Mouse (Mus musculus) adrenal gland, adult (tissue): ENCODE results near the gene BC052040.

Experiments used
- DNase-seq, 2 experiments: peaks; one replicate each; pipeline ENCODE4 v3.0.0; 2022 to 2023; ENCODE audit warnings: low spot score in 1 of 2; ENCODE audit not compliant: inconsistent age in 2 of 2

The BC052040 gene

DNA sequence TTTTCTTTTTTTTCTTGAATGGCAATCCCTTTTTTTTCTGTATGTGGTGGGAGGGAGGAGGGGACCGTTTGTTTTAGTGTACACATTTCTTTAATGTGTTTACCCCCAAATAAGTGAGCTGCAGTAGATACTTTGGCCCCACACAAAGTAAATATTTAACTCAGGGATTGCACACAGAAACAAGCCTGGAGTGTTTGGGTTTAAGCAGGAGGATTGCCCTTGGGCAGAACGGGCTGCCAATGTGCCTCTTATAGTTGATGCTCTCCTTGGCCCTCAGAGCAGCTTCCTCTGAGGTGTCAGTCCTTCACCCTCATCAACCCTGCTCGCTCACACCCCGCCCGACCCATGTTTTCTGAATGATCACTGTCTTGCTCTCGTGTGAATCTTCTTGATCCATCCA, 177.0 kb downstream of the BC052040 start:
- no peak for DNase-seq

DNA sequence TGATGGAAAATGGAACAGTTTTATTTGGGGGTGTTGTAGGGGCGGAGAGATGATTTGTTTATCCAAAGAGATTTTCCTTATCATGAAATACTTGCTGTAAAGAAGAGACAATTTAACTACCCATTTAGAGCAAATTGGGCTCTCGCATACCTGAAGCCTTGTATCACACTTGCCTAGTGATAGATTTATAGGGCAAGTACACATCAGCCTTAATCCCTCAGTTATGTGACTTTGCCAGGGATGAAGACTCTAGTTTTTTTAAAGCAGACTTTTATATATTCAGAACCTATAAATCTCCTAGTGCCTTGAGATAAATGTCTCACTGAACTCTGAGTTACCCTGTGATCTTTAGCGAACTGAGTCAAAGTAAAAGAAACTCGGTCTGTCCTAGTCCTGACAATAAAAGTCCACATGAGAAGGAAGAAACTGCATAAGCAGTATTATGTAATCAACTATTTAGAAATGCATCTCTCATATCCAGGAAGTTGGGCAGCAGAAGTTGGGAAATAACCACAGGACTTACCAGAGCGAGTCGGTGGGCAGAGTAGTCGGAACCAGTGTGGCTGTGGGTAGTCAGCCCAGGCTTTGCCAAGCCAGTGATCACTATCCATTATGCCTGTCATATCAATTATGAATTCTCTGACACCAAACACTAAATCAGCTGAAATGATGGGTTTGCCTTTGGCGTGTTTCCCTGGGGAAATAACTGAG, 183.2 kb downstream of the BC052040 start:
- peak; percentile 28 to 74 for DNase-seq

DNA sequence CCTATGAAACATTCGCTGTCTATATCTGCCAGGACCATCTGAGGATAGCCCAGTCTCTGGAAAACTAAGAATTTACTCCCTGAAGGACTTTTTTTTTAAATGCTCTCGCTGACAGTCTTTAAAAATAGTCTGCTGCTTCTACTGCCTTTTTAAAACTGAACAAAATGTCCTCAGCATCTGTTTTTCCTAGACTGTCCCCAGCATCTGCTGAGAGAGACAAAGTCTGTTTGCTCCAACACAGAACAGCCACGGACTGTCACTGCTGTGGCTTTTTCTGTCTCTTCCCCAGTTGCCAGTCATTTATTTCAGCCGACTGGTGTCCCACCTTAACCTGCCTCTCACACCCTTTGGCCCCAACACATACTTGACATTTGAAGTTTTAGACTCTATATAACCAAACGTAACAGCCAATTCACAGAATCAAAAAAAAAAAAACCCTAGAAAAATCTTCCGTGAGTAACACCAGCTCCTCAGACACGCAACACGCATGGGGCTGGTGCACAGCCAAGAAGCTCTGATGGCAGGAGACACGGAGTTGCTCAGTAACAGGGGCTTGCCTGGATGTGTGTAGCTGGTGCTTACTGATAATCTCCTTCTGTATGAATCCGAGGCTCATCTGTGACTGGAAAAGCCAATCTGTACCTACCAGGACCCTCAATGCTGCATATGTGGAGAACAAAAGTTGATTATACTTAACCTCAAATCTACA, 188.2 kb downstream of the BC052040 start:
- DNase-seq: no peak

DNA sequence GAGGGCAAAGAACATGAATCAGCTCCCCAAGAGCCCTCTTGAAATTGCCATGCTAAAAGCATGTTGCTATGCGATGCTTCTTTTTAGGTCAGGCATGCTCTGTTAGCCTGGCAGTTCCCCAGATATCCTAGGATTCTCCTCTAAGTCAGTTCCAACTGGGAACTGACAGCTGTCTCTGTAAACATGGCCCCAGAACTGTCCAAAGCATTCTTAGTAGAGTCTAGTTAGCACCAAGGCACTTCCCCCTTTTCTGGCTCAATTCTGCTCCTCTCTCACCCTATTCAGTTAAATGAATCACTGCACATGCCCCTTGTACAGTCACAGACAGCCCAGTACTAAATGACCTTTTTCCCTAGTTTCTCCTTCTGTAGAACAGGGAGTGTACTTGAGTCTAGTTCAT, 191.2 kb downstream of the BC052040 start:
- DNase-seq: no peak

DNA sequence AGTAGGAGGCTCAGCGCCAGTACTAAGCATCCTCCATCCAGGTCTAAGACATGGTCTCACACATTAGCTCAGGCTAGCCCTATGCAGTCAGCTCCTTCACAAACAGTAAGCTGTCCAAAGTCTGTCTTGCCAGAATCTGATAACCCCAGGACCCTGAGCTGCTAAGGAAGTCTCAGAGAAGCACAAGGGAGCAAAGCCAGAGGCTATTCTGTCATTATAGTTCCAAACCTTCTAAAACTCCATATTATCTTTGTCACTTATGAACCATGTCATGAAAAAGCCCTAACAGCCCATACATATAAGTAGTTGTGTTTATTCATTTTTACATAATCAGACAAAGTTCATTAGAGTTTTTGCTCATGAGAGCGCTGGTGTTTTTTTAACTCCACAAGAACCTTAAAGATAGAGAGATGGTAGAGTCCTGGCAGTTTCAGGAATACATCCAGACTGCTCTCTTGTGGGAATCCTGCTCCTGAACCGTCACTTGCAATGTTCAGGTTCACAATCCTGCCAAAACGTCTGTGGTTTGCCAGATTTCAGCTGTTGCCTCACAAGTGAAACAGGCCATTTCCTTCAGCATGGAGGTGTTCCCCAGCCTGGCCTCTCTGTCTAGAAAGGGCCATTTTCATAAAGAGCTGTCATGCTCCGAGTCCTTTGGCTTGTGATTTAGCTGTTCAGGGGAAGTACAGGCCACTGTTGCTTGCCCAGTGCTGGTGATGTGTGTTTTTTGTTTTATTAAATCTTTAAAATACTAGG, 192.8 kb downstream of the BC052040 start:
- DNase-seq: no peak

DNA sequence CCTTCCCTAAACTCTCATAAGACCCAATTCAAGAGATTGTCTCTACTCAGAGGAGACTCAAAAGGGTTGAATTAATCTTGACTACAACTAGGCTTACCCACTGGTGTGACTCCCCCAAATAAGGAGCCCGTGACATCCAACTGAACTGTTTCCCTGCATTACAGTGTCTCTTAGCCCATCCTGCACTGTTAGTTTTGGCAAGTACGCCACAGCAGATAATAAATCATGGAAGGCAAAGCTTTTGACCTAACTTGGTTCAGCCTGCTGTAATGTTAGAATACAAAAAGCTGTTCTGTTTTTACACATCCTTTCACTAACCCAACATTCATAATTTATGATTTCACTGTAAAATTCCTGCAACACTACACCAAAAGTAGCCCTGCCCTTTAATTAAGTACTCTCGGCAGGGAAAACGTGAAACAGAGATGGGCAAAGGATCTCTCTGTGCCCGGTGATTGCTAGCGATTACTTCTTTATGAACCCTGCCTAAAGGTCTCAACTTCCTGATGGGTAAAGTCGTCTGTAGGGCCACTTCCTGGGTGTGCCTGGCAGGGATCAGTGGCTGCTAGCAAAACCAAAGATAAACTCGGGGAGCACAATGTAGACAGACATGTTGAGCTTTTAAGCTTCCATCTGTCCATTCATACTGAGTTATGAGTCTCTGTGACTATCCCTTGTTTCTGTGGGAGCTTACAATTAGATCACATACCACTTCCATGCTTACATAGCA, 194.1 kb downstream of the BC052040 start:
- DNase-seq: peak in 1 of 2 experiments; percentile 60

DNA sequence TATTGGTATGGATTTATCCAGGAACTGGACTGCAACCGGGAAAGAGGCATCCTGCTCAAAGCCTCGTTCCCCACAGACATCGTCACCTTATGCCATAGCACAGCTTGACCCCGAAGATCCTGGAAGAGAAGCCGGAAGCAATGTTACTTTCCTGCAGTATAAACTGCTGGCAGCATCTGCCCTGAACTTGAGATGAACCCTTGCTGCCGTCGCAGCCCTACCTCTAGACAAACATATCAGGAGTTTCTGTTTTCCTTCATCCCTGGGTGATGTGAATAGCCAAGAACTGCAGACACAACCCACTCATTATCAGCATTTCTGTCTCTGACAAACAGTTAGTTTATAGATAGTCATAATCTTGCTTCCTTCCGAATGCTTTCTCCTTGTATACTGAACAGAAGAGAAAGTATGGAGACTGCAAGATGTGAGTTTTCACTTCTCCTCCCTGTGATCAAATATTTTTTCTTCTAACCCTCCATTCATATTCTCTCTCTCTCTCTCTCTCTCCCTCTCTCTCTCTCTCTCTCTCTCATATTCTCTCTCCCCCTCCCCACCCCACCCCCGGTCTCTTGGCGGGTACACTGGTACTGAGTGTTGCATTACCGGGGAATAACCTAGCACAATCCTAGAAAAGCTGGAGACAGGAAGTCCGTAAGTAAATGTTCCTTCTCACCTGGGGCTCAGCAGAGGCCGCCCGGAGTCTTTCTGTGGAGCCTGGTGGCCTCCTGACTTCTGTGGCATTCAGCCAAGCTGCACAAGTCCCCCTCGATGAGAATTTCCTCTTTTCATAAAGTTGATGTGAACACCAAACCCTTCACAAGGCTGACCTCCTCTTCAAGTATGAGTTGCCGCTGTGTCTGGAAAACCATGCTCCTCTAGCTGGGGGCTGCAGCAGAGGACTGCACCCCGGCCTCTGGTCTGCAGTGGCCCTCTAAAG, 195.7 kb downstream of the BC052040 start:
- peak; percentile 38 to 66 for DNase-seq

DNA sequence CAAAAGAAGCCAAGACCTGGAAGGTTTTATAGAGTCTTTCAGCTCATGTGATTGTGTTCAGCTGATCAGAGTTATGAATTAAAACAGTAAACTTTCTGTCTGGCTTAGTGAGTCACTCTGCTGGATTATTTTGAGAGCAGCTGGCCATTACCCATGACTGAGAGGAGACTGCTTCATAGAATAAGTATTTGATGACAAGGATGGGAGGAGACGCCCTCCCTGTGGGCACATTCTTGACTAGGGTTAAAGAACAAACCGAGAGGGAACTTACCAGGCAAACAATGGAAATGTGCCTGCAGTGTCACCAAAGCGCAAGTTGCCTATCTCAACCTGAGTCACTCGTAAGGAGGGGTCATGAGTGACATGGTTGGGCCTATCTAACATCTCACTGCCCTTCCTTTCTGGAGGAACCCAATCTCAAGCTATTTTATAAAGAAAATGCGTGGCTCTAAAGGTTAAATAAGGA, 199.1 kb downstream of the BC052040 start:
- peak; percentile 53 to 57 for DNase-seq

DNA sequence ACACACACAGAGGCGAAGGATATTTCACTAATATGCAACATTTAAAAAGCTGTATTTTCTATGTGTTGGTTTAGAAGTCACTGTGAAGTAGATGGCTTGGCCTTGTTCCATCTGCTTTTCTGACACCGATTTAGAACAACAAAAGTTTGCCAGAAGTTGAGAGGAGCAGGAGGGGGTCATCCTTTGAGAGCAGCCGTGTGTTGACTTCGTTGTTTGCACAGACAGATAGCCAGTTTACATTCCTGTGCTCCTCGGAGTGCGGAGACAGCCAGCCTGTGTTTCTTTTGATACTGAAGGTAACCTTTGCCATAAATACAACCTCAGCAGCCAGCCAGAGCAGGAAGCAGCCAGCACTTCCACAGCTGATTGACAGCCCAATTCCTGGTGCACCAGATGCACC, 204.2 kb downstream of the BC052040 start:
- no peak for DNase-seq

DNA sequence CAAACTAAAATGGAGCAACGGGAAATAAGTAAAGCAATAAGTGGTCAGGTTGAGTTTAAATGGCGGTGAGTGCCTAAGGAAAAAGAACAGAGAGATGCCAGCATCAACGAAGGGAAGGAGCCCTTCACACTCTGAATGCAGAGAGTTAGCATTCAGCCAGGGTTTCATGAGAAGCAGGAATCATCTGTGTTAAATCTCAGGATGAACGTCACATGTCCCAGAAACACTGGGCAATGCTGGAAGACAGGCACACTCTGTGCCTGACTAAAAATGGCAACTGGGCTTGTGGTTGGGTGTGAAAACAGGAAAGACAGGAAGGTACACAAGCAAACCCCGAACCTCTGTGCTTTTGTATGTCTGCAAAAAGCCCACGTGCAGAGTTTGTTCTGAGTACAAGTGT, 217.3 kb downstream of the BC052040 start:
- DNase-seq: no peak

DNA sequence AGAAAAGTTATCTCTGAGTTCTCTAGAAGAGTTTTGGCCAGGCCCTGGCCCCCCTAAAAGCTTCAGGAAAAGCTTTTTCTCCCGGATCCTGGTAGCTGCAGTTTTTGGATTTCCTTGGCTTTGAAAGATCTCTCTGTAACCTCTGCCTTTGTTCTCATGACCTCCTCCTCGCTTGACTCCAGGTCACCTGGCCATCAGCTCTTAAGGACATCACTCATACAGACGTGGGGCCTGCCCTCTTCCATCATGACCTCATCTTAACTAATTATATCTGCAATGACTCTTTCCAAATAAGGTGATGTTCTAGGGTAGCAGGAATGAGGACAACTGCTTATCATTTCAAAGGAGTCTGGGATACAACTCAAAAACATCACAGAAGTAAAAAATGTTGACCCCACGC, 226.9 kb downstream of the BC052040 start:
- peak; percentile 28 to 60 for DNase-seq

DNA sequence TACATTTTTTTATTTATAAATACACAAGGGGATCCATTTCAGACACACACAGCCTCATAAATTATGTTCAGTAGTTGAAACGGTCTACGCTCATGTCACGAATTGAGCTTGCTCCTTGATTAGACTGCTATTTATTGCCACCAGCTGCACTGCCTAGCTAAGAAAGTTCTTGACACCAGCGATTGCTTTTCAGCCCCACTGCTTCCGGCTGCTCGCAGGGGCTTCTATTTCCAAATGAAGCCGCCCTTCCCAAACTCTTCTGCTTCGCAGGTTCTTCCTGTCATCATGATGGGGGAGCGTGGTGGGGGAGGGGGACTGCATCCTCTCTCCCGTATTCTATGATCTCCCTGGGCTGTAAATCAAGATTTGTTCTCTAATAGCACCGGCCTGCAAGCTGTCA, 231.8 kb downstream of the BC052040 start:
- no peak for DNase-seq

DNA sequence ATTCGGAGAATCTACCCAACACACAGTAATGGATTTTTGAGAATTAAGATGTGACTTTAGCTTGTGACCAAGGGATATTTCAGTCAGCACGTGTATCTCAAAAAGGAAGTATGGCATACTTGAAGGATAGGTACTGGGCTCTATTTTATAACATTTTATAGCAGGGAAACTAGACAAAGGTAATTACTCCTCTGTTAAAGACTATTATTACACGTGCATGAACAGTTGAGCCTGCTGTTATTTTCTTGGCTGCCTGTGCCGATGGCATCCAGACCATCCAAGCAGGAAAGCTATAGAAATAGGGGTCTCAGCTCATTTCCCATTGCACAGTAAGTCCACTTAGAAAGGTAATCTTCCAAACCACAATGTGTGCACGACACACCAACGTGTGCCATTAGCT, 232.2 kb downstream of the BC052040 start:
- DNase-seq: no peak

DNA sequence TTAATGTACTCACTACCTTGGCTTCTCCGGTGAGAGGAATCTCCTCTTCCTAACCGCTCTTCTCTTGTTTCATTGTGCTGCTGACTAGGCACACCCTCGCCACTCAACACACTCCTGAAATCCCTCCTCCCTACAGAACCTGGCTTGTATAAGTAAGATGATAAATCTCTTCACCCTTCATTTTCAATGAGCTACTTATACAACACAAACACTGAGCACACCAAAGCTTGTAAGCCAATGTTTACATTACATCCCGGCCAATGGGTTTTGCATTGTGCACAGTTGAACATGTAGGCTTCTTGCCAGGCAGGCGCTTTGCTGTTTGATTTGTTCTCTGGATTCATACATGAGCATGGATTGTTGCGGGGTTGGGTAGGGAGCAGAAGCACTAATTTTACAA, 236.4 kb downstream of the BC052040 start:
- no peak for DNase-seq

DNA sequence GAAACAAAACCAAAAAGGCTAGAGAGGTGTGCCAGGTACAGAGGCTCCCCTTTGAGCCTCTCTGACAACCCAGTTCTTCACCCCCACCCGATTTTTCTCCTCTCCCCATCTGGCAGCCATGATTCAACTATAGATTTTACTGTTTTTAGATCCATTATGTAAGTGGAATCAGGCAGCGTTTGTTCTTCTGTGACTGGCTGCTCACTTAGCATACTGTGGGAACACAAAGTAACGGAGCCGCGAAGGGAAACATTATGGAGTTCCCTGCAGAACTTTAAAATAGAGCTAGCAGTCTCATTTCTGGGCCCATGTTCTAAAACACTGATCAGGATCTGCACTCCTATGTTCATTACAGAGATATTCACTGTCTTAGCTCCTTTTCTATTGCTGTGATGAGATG, 240.8 kb downstream of the BC052040 start:
- DNase-seq: no peak
